22 mouse cellular contexts compared by ENCODE assay signal in the genomic region with DNA sequence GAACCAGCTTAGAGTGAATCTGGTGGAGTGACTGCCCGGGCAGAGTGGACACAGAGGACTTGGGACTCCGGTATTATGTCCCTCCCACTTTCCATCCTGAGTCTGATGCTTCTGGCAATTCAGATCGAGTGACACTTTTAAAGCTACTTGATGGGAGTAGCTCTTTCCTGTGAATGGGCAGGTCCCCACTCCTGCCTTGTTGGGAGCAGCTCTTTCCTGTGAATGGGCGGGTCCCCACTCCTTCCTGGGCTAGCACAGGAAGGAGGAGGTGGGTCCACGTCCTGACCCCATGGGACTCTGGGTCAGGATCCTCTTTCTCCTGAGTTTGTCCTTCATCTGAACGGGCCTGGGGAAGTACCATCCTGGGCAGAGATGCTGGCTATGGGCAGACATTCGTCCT. TPM values are rescaled to one million over a fixed set of nuclear protein-coding genes. Genes with fewer than 3 reads are reported as not detected.
DNase-seq lines count a peak whose midpoint lies in the region; ATAC-seq lines count a peak whose summit lies in the region.
"Had no signal": no experiment of that assay in that cellular context is flagged by ENCODE, and none has a peak within 500 bp of the region (broad histone marks: within the 10 kb centered on the region; RNA-seq: fewer than 3 reads in every experiment).

No protein-coding gene starts in this region.

- no peaks in the 10 kb centered on the region for H3K27me3 ChIP-seq in forebrain, embryonic 15.5 days
- H3K27me3 ChIP-seq: midbrain, embryonic 15.5 days had no signal

- DNase-seq in adrenal gland, postnatal 14 days, result peak; percentile 29
- no peak for DNase-seq in adrenal gland, postnatal 10 days
- peak; percentile 25 to 60 for DNase-seq in lung, adult 18-20 months
- DNase-seq in lung, postnatal 14 days, result no peak
- peak; percentile 61 for DNase-seq in kidney, adult 9 months
- DNase-seq in lung, postnatal 4 days, result peak; percentile 40 to 62
- no peak for DNase-seq in neural tube, embryonic 10.5 days (ENCODE audit: extremely low spot score, low spot score)
- DNase-seq: cerebellum, adult 9-11 months; embryo, embryonic 11 days; gastrocnemius, postnatal 25 days had no signal

- 79% methylated on average over 7 of the region's 7 CpGs for WGBS in forebrain, embryonic 15.5 days

- ATAC-seq in forebrain, embryonic 15.5 days (replicated peaks), result no peak
- ATAC-seq: activated CD4-positive, CD25-positive, alpha-beta regulatory T cell, adult 4 months; midbrain, embryonic 15.5 days had no signal

- no peak overlapping the region for H3K4me2 ChIP-seq in forebrain, embryonic 15.5 days (replicated peaks)
- H3K4me2 ChIP-seq: limb, embryonic 12.5 days; midbrain, embryonic 15.5 days had no signal

- no peaks in the 10 kb centered on the region for H3K36me3 ChIP-seq in forebrain, embryonic 15.5 days
- H3K36me3 ChIP-seq: hindbrain, embryonic 10.5 days; limb, embryonic 12.5 days; midbrain, embryonic 15.5 days had no signal

- H3K27ac ChIP-seq in forebrain, embryonic 15.5 days (replicated peaks), result no peak overlapping the region
- H3K27ac ChIP-seq: hindbrain, embryonic 10.5 days; limb, embryonic 12.5 days; liver, embryonic 14.5 days; midbrain, embryonic 15.5 days had no signal

- no peaks in the 10 kb centered on the region for H3K9me3 ChIP-seq in forebrain, embryonic 15.5 days
- H3K9me3 ChIP-seq: limb, embryonic 12.5 days; midbrain, embryonic 15.5 days had no signal

- H3K4me1 ChIP-seq in forebrain, embryonic 15.5 days, result no peaks in the 10 kb centered on the region
- H3K4me1 ChIP-seq: limb, embryonic 12.5 days; midbrain, embryonic 15.5 days had no signal

- H3K9ac ChIP-seq in forebrain, embryonic 15.5 days (replicated peaks), result no peak overlapping the region
- H3K9ac ChIP-seq: limb, embryonic 12.5 days; liver, embryonic 14.5 days; midbrain, embryonic 15.5 days had no signal

- H3K4me3 ChIP-seq in forebrain, embryonic 15.5 days, result no peak overlapping the region
- H3K4me3 ChIP-seq: hindbrain, embryonic 10.5 days; limb, embryonic 12.5 days; midbrain, embryonic 15.5 days had no signal

RNA-seq across cellular contexts. Expression of a gene that starts 17.1 kb away (rescaled TPM):
- 11.0 and 11.5 TPM in 2 replicates for total RNA-seq in adrenal gland, postnatal 14 days (2021)
- total RNA-seq in adrenal gland, postnatal 10 days (2021), result 1 to 10 TPM; 7.6 to 9.8 TPM
- 4.1 and 6.7 TPM in 2 replicates for polyA plus RNA-seq in forebrain, embryonic 15.5 days (2015; fragmentation: Nextera tagmentation; extraction: Ambion mirVana)

RNA-seq across cellular contexts. Expression of a gene that starts 37.0 kb away (rescaled TPM):
- not detected in 2 replicates for total RNA-seq in adrenal gland, postnatal 14 days (2021)
- total RNA-seq in adrenal gland, postnatal 10 days (2021), result not detected
- not detected in 2 replicates for polyA plus RNA-seq in forebrain, embryonic 15.5 days (2015; fragmentation: Nextera tagmentation; extraction: Ambion mirVana)
- total RNA-seq: gastrocnemius, postnatal 25 days; layer of hippocampus, adult 8-10 months; left cerebral cortex, adult 8-10 months; megakaryocyte, adult 5-6 weeks had no signal
- polyA plus RNA-seq: activated CD4-positive, CD25-positive, alpha-beta regulatory T cell, adult 4 months; hindbrain, embryonic 10.5 days; limb, embryonic 12.5 days; liver, embryonic 14.5 days; midbrain, embryonic 15.5 days; neural tube, embryonic 11.5 days; testis, adult 2 months; urinary bladder, adult 2 months had no signal

RNA-seq across cellular contexts. Expression of a gene that starts 49.5 kb away (rescaled TPM):
- total RNA-seq in adrenal gland, postnatal 14 days (2021), result 85.1 and 90.4 TPM in 2 replicates
- 10 to 100 TPM; 86.9 to 95.1 TPM for total RNA-seq in adrenal gland, postnatal 10 days (2021)
- 27.5 and 31.5 TPM in 2 replicates for polyA plus RNA-seq in forebrain, embryonic 15.5 days (2015; fragmentation: Nextera tagmentation; extraction: Ambion mirVana)

Comparison
In these comparisons a context has a peak if more than half of its experiments do, and no peak if none do; other contexts are left out.
1. DNase-seq: peak in adrenal gland, postnatal 14 days (single experiment), lung, adult 18-20 months (2 of 2), kidney, adult 9 months (single experiment) and lung, postnatal 4 days (2 of 2); none in adrenal gland, postnatal 10 days (single experiment), lung, postnatal 14 days (single experiment) and neural tube, embryonic 10.5 days (single experiment).